Mouse (Mus musculus) heart, embryonic 14.5 days (tissue): ENCODE measurements around the gene Traf6. TPM values are rescaled to one million over a fixed set of nuclear protein-coding genes. Genes with fewer than 3 reads are reported as not detected.

Experiments
- ATAC-seq: fragments of 200-750 bp; cut with Nextera tagmentation; 2 replicates; pipeline ENCODE4 v1.8.0; 2017; ENCODE audit warnings: low read depth, moderate TSS enrichment; ENCODE audit not compliant: insufficient number of reproducible peaks, insufficient read depth, low FRiP score
- H3K27ac ChIP-seq, 2 experiments: fragments of 200-500 bp in 1 of 2; fragments of 300-500 bp in 1 of 2; sonication (generic) in 1 of 2; replicated peaks in 1 of 2; 2 replicates each; pipeline ENCODE4 v1.5.1; 2012 to 2014; ENCODE audit warnings: low read depth in 2 of 2, low read length in 2 of 2, control low read depth in 1 of 2, mild to moderate bottlenecking in 1 of 2, mixed read lengths in 1 of 2; ENCODE audit not compliant: control insufficient read depth in 1 of 2, insufficient read depth in 1 of 2
- H3K27me3 ChIP-seq: fragments of 300-500 bp; sonication (generic); 2 replicates; pipeline ENCODE4 v1.6.1; 2014; ENCODE audit warnings: mild to moderate bottlenecking, low read length, control low read depth; ENCODE audit not compliant: control insufficient read depth, insufficient read depth
- H3K36me3 ChIP-seq: fragments of 300-500 bp; sonication (generic); 2 replicates; pipeline ENCODE4 v1.6.1; 2014; ENCODE audit warnings: mild to moderate bottlenecking, control low read depth, low read length, mixed read lengths; ENCODE audit not compliant: control insufficient read depth, insufficient read depth
- H3K4me1 ChIP-seq, 2 experiments: fragments of 200-500 bp in 1 of 2; fragments of 300-500 bp in 1 of 2; sonication (generic) in 1 of 2; 2 replicates each; pipeline ENCODE4 v1.6.1; 2012 to 2014; ENCODE audit warnings: low read length in 2 of 2, control low read depth in 1 of 2, mixed read lengths in 1 of 2; ENCODE audit not compliant: control insufficient read depth in 2 of 2, insufficient read depth in 2 of 2
- H3K4me2 ChIP-seq: fragments of 300-500 bp; sonication (generic); 2 replicates; pipeline ENCODE4 v1.6.1; 2014; ENCODE audit warnings: mild to moderate bottlenecking, low read length
- H3K4me3 ChIP-seq, 2 experiments: fragments of 200-500 bp in 1 of 2; fragments of 300-500 bp in 1 of 2; sonication (generic) in 1 of 2; 2 replicates each; pipeline ENCODE4 v1.5.1; 2012 to 2014; ENCODE audit warnings: low read length in 2 of 2, mild to moderate bottlenecking in 2 of 2, control low read depth in 1 of 2, low read depth in 1 of 2, moderate library complexity in 1 of 2; ENCODE audit not compliant: control insufficient read depth in 1 of 2, insufficient read depth in 1 of 2
- H3K9ac ChIP-seq: fragments of 300-500 bp; sonication (generic); 2 replicates; pipeline ENCODE4 v1.6.1; 2014; ENCODE audit warnings: mild to moderate bottlenecking, low read length
- H3K9me3 ChIP-seq: fragments of 300-500 bp; sonication (generic); 2 replicates; pipeline ENCODE4 v1.6.1; 2016; ENCODE audit warnings: low read length, control low read depth; ENCODE audit not compliant: control insufficient read depth
- WGBS: fragments of 180-500 bp; shearing (Covaris S2); extraction: QIAGEN DNeasy Blood & Tissue Kit; methylation state at CpG from one replicate; pipeline ENCODE4 v1.1.7; 2014; 5-methylcytosine and 5-hydroxymethylcytosine counted together
- polyA plus RNA-seq: library from polyadenylated mRNA; unstranded; fragments of >200 nt; fragmentation: Nextera tagmentation; extraction: Ambion mirVana; gene quantifications from 2 replicates; pipeline ENCODE4 v1.2.1, GENCODE M21; 2014

Gene Traf6
- polyA plus RNA-seq, 1 experiment from 2014 or later = 7.5 TPM

- Histone ChIP-seq H3K9ac (no peak overlapping the region), H3K36me3 (0 out of 2 replicates have a peak, but pooled peaks cover 2% of the 10 kb centered on the region), H3K27ac (peak overlapping the region; percentile 55; a peak in 3 of 4 replicates), H3K27me3 (no peaks in the 10 kb centered on the region), H3K9me3 (no peaks in the 10 kb centered on the region), H3K4me1 (peaks cover 20 to 21% of the 10 kb centered on the region in 2 experiments), H3K4me2 (no peak overlapping the region), H3K4me3 (no peak overlapping the region)
- ATAC-seq = no peak
- 51% methylated on average over 10 of the region's 10 CpGs for WGBS
Measured at GRCm38 (mm10) chr2:101723333-101723881, 45.2 kb downstream of the Traf6 start.

- H3K9ac ChIP-seq = no peak overlapping the region
- ATAC-seq = no peak
- peaks cover 14 to 16% of the 10 kb centered on the region in 2 experiments for H3K4me1 ChIP-seq
- H3K4me2 ChIP-seq = no peak overlapping the region
- no peak overlapping the region for H3K27ac ChIP-seq
- H3K36me3 ChIP-seq = 0 out of 2 replicates have a peak, but pooled peaks cover 3% of the 10 kb centered on the region
- no peak overlapping the region for H3K4me3 ChIP-seq
- no peaks in the 10 kb centered on the region for H3K9me3 ChIP-seq
- no peaks in the 10 kb centered on the region for H3K27me3 ChIP-seq
Measured at GRCm38 (mm10) chr2:101727787-101728186, 49.6 kb downstream of the Traf6 start.

DNA sequence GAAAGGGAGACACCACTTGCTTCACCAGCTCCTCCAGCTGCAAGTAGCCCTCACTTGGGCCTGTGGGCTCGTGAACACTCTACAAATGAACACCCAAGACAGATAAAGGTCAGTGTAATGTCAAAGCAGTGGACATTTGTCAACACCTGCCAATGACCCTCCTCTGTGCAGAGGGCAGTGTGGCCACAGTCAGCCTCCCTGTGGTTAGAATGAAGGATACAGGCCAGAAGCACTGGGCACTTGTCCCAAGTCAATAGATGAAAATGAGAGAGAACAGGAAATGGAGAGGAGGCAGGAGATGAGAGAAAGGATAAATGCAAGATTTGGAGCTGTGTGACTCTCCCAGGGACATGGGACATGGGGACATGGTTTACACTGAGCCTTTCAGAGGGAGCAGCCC is 51.2 kb downstream of the Traf6 start:
- Histone ChIP-seq H3K4me2 (no peak overlapping the region), H3K4me3 (no peak overlapping the region), H3K36me3 (0 out of 2 replicates have a peak, but pooled peaks cover 3% of the 10 kb centered on the region), H3K4me1 (peaks cover 2 to 3% of the 10 kb centered on the region in 2 experiments; a peak in 1 of 4 replicates), H3K9ac (no peak overlapping the region), H3K27me3 (no peaks in the 10 kb centered on the region), H3K9me3 (no peaks in the 10 kb centered on the region), H3K27ac (no peak overlapping the region)
- WGBS = 17% methylated on average over 1 of the region's 1 CpGs
- ATAC-seq = no peak

DNA sequence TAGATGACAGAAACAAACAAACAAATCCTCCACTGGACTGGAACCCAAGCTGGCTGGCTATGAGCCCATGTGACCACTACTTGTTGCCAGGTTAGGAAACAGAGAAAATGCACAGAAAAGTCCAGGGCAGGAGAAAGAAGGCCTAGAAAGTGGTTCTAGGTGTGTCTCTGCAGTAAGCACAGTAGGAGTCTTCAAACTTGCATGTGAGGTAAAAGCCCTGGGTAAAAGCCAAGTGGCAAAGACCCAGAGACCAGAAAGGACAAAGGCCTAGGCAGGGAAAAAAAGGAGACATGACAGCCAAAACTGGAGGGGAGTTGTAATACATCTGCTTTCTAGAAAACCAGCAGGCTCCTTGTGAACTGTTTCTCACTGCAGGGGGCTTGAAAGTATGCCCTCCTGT is 52.7 kb downstream of the Traf6 start:
- Histone ChIP-seq H3K27me3 (no peaks in the 10 kb centered on the region), H3K9ac (no peak overlapping the region), H3K9me3 (no peaks in the 10 kb centered on the region), H3K4me1 (peaks cover 2 to 3% of the 10 kb centered on the region in 2 experiments; a peak in 1 of 4 replicates), H3K27ac (no peak overlapping the region), H3K4me2 (no peak overlapping the region), H3K36me3 (0 out of 2 replicates have a peak, but pooled peaks cover 3% of the 10 kb centered on the region), H3K4me3 (no peak overlapping the region)
- ATAC-seq = no peak

DNA sequence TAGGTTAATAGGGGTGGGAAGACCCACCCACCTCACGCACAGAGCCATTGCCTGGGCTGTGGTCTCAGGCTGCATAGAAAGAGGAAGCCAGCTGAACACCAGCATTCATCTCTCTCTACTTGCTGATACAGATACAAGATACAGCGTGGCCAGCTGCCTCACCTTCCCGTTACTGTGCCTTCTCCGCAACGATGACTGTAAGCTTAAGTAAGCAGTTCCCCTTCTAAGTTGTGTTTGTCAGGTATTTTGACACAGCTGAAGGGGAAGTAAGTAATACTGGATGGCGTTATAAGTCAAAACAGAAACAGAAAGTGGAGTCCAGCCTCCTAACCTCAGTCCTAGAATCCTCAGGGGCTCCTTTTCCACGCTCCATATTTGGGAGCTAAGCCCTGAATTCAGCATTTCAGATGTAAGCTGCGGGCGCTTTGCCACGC is 54.6 kb downstream of the Traf6 start:
- H3K27ac ChIP-seq = no peak overlapping the region
- no peak for ATAC-seq
- H3K4me1 ChIP-seq = peaks cover 2 to 3% of the 10 kb centered on the region in 2 experiments; a peak in 1 of 4 replicates
- no peaks in the 10 kb centered on the region for H3K9me3 ChIP-seq
- H3K36me3 ChIP-seq = 0 out of 2 replicates have a peak, but pooled peaks cover 3% of the 10 kb centered on the region
- H3K27me3 ChIP-seq = no peaks in the 10 kb centered on the region
- H3K4me2 ChIP-seq = no peak overlapping the region
- H3K9ac ChIP-seq = no peak overlapping the region
- no peak overlapping the region for H3K4me3 ChIP-seq
- 82% methylated on average over 10 of the region's 10 CpGs for WGBS

GRCm38 (mm10) chr2:101733564-101733963 is 55.3 kb downstream of the Traf6 start:
- 0 out of 2 replicates have a peak, but pooled peaks have one; percentile 26 for ATAC-seq
- Histone ChIP-seq H3K36me3 (no peaks in the 10 kb centered on the region), H3K9me3 (no peaks in the 10 kb centered on the region)

DNA sequence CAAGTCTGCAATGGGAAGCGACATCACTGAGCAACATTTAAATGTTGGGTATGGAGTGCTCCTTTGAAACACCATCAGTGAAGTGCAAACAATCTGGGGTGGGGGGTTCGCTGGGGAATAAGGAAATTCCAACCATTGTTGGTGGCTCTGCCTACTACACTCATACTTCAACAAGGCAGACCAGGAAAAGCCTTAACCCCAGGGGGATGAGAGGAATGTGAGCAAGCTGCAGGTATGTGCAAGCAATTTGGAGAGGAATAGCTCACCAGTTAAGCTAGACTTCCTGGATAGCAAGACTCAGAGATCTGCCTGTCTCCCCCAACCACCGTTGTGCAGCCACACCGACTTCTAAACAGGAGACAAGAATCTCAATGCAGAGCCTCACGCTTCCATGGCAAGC is 61.7 kb downstream of the Traf6 start:
- no peaks in the 10 kb centered on the region for H3K9me3 ChIP-seq
- peaks cover 0 to 2% of the 10 kb centered on the region in 2 experiments; a peak in 1 of 4 replicates for H3K4me1 ChIP-seq
- no peak for ATAC-seq
- no peak overlapping the region for H3K27ac ChIP-seq
- no peaks in the 10 kb centered on the region for H3K36me3 ChIP-seq
- H3K9ac ChIP-seq = no peak overlapping the region
- no peaks in the 10 kb centered on the region for H3K27me3 ChIP-seq
- no peak overlapping the region for H3K4me2 ChIP-seq
- H3K4me3 ChIP-seq = no peak overlapping the region
- WGBS = 56% methylated on average over 5 of the region's 5 CpGs

More at GRCm38 (mm10) chr2:101733564-101733963, 55.3 kb downstream of the Traf6 start:
- peaks cover 2 to 3% of the 10 kb centered on the region in 2 experiments; a peak in 1 of 4 replicates for H3K4me1 ChIP-seq
- no peak overlapping the region for H3K27ac ChIP-seq
- no peak overlapping the region for H3K9ac ChIP-seq
- no peaks in the 10 kb centered on the region for H3K27me3 ChIP-seq
- no peak overlapping the region for H3K4me2 ChIP-seq
- 54% methylated on average over 3 of the region's 3 CpGs for WGBS
- H3K4me3 ChIP-seq = no peak overlapping the region

GRCm38 (mm10) chr2:101741653-101742052 is 63.4 kb downstream of the Traf6 start:
- ATAC-seq = no peak

More at GRCm38 (mm10) chr2:101741653-101742052, 63.4 kb downstream of the Traf6 start:
- Histone ChIP-seq H3K9me3 (no peaks in the 10 kb centered on the region), H3K36me3 (no peaks in the 10 kb centered on the region), H3K4me3 (no peak overlapping the region), H3K27ac (no peak overlapping the region), H3K27me3 (no peaks in the 10 kb centered on the region), H3K9ac (no peak overlapping the region), H3K4me2 (no peak overlapping the region), H3K4me1 (peaks cover 0 to 2% of the 10 kb centered on the region in 2 experiments; a peak in 1 of 4 replicates)
- 82% methylated on average over 8 of the region's 8 CpGs for WGBS
